ENCODE assay signal across 20 mouse cellular contexts in genomic region chrX:85803006-85803405, GRCm38 (mm10). TPM values are rescaled to one million over a fixed set of nuclear protein-coding genes. Genes with fewer than 3 reads are reported as not detected.
DNase-seq lines count a peak whose midpoint lies in the region; ATAC-seq and TF ChIP-seq lines count a peak whose summit lies in the region.
"Had no signal": no experiment of that assay in that cellular context is flagged by ENCODE, and none has a peak within 500 bp of the region (broad histone marks: within the 10 kb centered on the region; RNA-seq: fewer than 3 reads in every experiment).

No protein-coding gene starts in this region.

- H3K27me3 ChIP-seq in small intestine, adult 2 months (ENCODE audit: control insufficient read depth, insufficient read depth, low read length): no peaks in the 10 kb centered on the region
- H3K27me3 ChIP-seq in forebrain, postnatal 0 days (ENCODE audit: insufficient read depth, low read length): no peaks in the 10 kb centered on the region
- H3K27me3 ChIP-seq: embryonic facial prominence, embryonic 12.5 days; forebrain, embryonic 13.5 days; forebrain, embryonic 15.5 days had no signal

- no peaks in the 10 kb centered on the region for H3K4me1 ChIP-seq in small intestine, adult 2 months (ENCODE audit: control insufficient read depth, insufficient read depth, insufficient read length, low read length)
- no peaks in the 10 kb centered on the region for H3K4me1 ChIP-seq in forebrain, postnatal 0 days (ENCODE audit: insufficient read depth)
- H3K4me1 ChIP-seq: embryonic facial prominence, embryonic 10.5 days; embryonic facial prominence, embryonic 12.5 days; forebrain, embryonic 13.5 days; forebrain, embryonic 15.5 days had no signal

- ATAC-seq in megakaryocyte, adult 5-6 weeks (ENCODE audit: poor library complexity, severe bottlenecking): peak; percentile 89
- ATAC-seq in monocyte, adult 5-6 weeks (replicated peaks; ENCODE audit: insufficient number of reproducible peaks, low FRiP score, low TSS enrichment, poor library complexity, severe bottlenecking): 0 out of 2 replicates have a peak, but pooled peaks have one; percentile 50
- no peak for ATAC-seq in forebrain, postnatal 0 days
- ATAC-seq: forebrain, embryonic 13.5 days; forebrain, embryonic 15.5 days had no signal

- H3K36me3 ChIP-seq in small intestine, adult 2 months (ENCODE audit: control insufficient read depth, insufficient read depth, low read length): no peaks in the 10 kb centered on the region
- H3K36me3 ChIP-seq in forebrain, postnatal 0 days (ENCODE audit: insufficient read depth): no peaks in the 10 kb centered on the region
- H3K36me3 ChIP-seq: embryonic facial prominence, embryonic 10.5 days; embryonic facial prominence, embryonic 12.5 days; forebrain, embryonic 15.5 days had no signal

- TF ChIP-seq POLR2A in small intestine, adult 2 months (IDR thresholded peaks at IDR 0.05; ENCODE audit: low read depth, low read length): no peak

- no peak overlapping the region for H3K4me3 ChIP-seq in small intestine, adult 2 months (ENCODE audit: low read depth, low read length)
- no peak overlapping the region for H3K4me3 ChIP-seq in forebrain, postnatal 0 days (ENCODE audit: low read depth, low read length)
- H3K4me3 ChIP-seq: embryonic facial prominence, embryonic 10.5 days; embryonic facial prominence, embryonic 12.5 days; forebrain, embryonic 13.5 days; forebrain, embryonic 15.5 days had no signal

- H3K9me3 ChIP-seq in forebrain, postnatal 0 days (ENCODE audit: low read length): no peaks in the 10 kb centered on the region
- H3K9me3 ChIP-seq: embryonic facial prominence, embryonic 10.5 days; embryonic facial prominence, embryonic 12.5 days; forebrain, embryonic 13.5 days; forebrain, embryonic 15.5 days had no signal

- no peak for TF ChIP-seq CTCF in small intestine, adult 2 months (IDR thresholded peaks at IDR 0.05; ENCODE audit: extremely low read depth, insufficient read length, insufficient replicate concordance, low read depth, low read length)
- no peak for TF ChIP-seq CTCF in forebrain, postnatal 0 days (IDR thresholded peaks at IDR 0.05; ENCODE audit: low read depth)

- no peak overlapping the region for H3K4me2 ChIP-seq in forebrain, postnatal 0 days (ENCODE audit: low read depth)
- H3K4me2 ChIP-seq: embryonic facial prominence, embryonic 12.5 days; forebrain, embryonic 13.5 days; forebrain, embryonic 15.5 days had no signal

- H3K9ac ChIP-seq in forebrain, postnatal 0 days: no peak overlapping the region
- H3K9ac ChIP-seq: embryonic facial prominence, embryonic 12.5 days; forebrain, embryonic 13.5 days; forebrain, embryonic 15.5 days had no signal

- H3K27ac ChIP-seq in small intestine, adult 2 months (ENCODE audit: insufficient read depth, low read depth, low read length): peak overlapping the region; percentile 55
- H3K27ac ChIP-seq in forebrain, postnatal 0 days (ENCODE audit: low read depth, low read length): no peak overlapping the region
- H3K27ac ChIP-seq: embryonic facial prominence, embryonic 10.5 days; embryonic facial prominence, embryonic 12.5 days; forebrain, embryonic 13.5 days; forebrain, embryonic 15.5 days had no signal

- DNase-seq in lung, postnatal 25 days (ENCODE audit: low spot score): peak; percentile 1
- no peak for DNase-seq in lung, postnatal 14 days
- DNase-seq in kidney, postnatal 10 days: no peak
- DNase-seq in adrenal gland, adult 8-10 months: no peak
- DNase-seq in forebrain, postnatal 0 days: no peak
- DNase-seq: adrenal gland, adult 2 months; adrenal gland, postnatal 14 days; adrenal gland, postnatal 36 days; cerebellum, adult 11-12 months; cerebellum, adult 2 months; cerebellum, adult 9-10 months; cerebellum, postnatal 10 days; cerebellum, postnatal 25 days had no signal

RNA-seq across cellular contexts. Expression of gene Gk, which starts 26.4 kb away (rescaled TPM):
- 11.7 and 12.2 TPM in 2 replicates for total RNA-seq in megakaryocyte, adult 5-6 weeks (2015)
- total RNA-seq in megakaryocyte, adult 5-6 weeks (2017): 10.0 and 10.7 TPM in 2 replicates
- total RNA-seq in monocyte, adult 5-6 weeks (2017): 40.1 to 64.3 TPM (median 52.2 TPM) in 3 replicates
- polyA plus RNA-seq in small intestine, adult 2 months (2012; rRNA removed): 1.8 and 11.9 TPM in 2 replicates
- total RNA-seq in adrenal gland, adult 8-10 months (2022): 10 to 100 TPM in 3 of 4 experiments, 1 to 10 TPM in 1; 6.7 to 29.6 (median 18.4) TPM
- 12.1 and 17.0 TPM in 2 replicates for total RNA-seq in forebrain, postnatal 0 days (2014; rRNA removed)
- 6.6 and 8.9 TPM in 2 replicates for polyA plus RNA-seq in forebrain, postnatal 0 days (2015; fragmentation: Nextera tagmentation; extraction: Ambion mirVana)
